Mouse (Mus musculus): ENCODE results near the gene Tspan17. TPM values are rescaled to one million over a fixed set of nuclear protein-coding genes. Genes with fewer than 3 reads are reported as not detected.

Gene Tspan17
- 5.2 and 5.7 TPM in 2 replicates for polyA plus RNA-seq (2015; fragmentation: Nextera tagmentation; extraction: Ambion mirVana)

DNA sequence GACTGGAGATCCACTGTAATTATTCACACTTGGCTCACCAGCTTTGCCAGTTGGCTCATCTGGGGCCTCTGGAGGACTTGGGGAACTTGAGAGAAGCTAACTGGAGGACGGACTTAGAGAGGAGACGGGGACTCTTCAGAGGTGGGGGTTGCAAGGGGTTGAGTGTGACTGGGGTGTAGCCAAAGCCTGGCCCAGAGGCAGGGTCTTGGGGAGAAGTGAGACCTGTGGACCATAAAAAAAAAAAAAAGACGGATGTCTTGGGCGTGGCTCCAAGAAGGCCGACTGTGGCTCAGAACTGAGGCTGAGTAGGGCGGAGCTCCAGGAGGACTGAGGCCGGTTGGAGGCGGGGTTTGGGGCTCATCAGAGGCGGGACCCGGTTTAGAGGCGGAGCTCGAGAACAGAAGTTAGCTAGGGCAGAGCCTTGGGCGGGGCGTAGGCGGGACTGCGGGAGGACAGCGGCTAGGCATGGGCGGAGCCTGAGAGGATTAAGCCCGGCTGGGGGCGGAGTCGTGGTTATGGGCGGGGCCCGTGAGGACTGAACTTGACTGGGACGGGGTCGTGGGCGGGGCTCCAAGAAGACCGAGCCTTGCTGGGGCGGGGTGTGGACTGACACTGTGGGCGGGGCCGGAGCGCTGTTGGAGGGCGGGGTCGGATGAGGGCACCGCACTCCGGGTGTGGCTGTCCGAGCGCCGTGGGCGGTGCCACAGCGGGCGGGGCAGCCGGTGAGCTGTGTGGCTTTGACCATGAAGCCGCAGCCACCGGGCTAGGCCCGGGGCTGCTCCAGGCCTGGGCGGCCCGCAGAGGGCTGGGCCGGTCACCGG lies at the start of gene Tspan17:
Tspan17 (plus strand) TSS at position 638 of the 821 bp plus-strand sequence.
- Histone ChIP-seq H3K4me3 (ENCODE audit: low read length) (peak within 1 kb of the TSS; percentile 70), H3K36me3 (ENCODE audit: control insufficient read depth, insufficient read depth) (no peaks in the 10 kb centered on the region), H3K4me1 (ENCODE audit: control insufficient read depth, insufficient read depth, low read length) (peaks cover 5% of the 10 kb centered on the region; the same call in 1 of the 2 replicates), H3K9ac (ENCODE audit: low read length) (peak within 1 kb of the TSS; percentile 68), H3K4me2 (ENCODE audit: low read depth, low read length) (peak within 1 kb of the TSS; percentile 97), H3K9me3 (replicated peaks; ENCODE audit: control insufficient read depth, low read length) (no peaks in the 10 kb centered on the region), H3K27ac (ENCODE audit: low read length) (no peak within 1 kb of the TSS), H3K27me3 (ENCODE audit: control insufficient read depth, insufficient read depth, low read length) (peaks cover 22% of the 10 kb centered on the region)
- WGBS = 2% methylated on average over 43 of the region's 49 CpGs
- ATAC-seq (replicated peaks; ENCODE audit: extremely low read depth, insufficient read depth, low FRiP score) = peak; percentile 84

DNA sequence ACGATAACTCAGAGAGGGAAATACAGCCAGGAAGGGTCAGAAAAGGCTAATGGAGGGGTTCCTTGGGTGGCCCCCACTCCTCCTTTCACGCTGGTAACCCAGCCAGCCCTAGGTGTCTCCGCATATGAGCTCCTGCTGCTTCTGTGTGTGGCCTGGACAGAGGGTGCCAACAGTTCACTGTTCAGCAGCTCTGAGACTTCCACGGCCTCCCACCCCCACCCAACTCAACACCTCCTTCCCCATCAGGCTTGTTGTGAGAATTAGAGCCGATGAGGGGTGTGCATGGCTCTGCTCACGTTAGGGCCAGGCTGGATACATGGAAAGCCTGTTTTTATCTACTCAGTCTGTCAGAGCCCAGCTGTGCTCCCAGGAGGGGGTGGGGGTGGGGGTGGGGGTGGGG lies 43.1 kb upstream of the Tspan17 start:
- H3K4me1 ChIP-seq (ENCODE audit: control insufficient read depth, insufficient read depth, low read length) = peaks cover 5% of the 10 kb centered on the region
- H3K4me3 ChIP-seq (ENCODE audit: low read length) = no peak overlapping the region
- no peak for ATAC-seq (replicated peaks; ENCODE audit: extremely low read depth, insufficient read depth, low FRiP score)
- no peaks in the 10 kb centered on the region for H3K9me3 ChIP-seq (replicated peaks; ENCODE audit: control insufficient read depth, low read length)
- no peaks in the 10 kb centered on the region for H3K36me3 ChIP-seq (ENCODE audit: control insufficient read depth, insufficient read depth)
- no peak overlapping the region for H3K27ac ChIP-seq (ENCODE audit: low read length)
- peaks cover 52% of the 10 kb centered on the region for H3K27me3 ChIP-seq (ENCODE audit: control insufficient read depth, insufficient read depth, low read length)
- H3K4me2 ChIP-seq (ENCODE audit: low read depth, low read length) = no peak overlapping the region
- 21% methylated on average over 6 of the region's 6 CpGs for WGBS
- H3K9ac ChIP-seq (ENCODE audit: low read length) = no peak overlapping the region

DNA sequence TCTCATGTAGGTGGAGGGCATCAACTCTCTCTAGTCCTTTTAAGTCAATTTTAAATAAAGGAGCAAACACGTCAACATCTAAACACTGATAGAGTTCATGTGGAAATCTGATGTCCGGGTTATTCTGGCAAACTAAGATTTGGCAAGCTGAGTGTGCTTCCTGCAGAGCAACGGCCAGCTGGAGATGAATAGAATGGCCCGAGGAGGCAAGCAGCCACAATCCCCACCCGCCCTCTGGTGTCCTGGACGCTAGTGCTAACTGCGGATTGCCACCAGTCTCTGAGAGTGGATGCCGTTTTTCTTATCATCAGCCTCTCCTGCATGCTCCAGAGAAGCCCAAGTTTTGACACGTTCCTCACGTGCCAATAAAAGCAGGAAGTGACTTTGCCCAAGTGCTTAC lies 42.3 kb upstream of the Tspan17 start:
- H3K9ac ChIP-seq (ENCODE audit: low read length) = no peak overlapping the region
- H3K36me3 ChIP-seq (ENCODE audit: control insufficient read depth, insufficient read depth) = no peaks in the 10 kb centered on the region
- no peak overlapping the region for H3K27ac ChIP-seq (ENCODE audit: low read length)
- H3K4me2 ChIP-seq (ENCODE audit: low read depth, low read length) = no peak overlapping the region
- peaks cover 55% of the 10 kb centered on the region for H3K27me3 ChIP-seq (ENCODE audit: control insufficient read depth, insufficient read depth, low read length)
- H3K4me1 ChIP-seq (ENCODE audit: control insufficient read depth, insufficient read depth, low read length) = peaks cover 5% of the 10 kb centered on the region
- no peaks in the 10 kb centered on the region for H3K9me3 ChIP-seq (replicated peaks; ENCODE audit: control insufficient read depth, low read length)
- WGBS = 28% methylated on average over 10 of the region's 10 CpGs
- no peak overlapping the region for H3K4me3 ChIP-seq (ENCODE audit: low read length)
- ATAC-seq (replicated peaks; ENCODE audit: extremely low read depth, insufficient read depth, low FRiP score) = no peak

DNA sequence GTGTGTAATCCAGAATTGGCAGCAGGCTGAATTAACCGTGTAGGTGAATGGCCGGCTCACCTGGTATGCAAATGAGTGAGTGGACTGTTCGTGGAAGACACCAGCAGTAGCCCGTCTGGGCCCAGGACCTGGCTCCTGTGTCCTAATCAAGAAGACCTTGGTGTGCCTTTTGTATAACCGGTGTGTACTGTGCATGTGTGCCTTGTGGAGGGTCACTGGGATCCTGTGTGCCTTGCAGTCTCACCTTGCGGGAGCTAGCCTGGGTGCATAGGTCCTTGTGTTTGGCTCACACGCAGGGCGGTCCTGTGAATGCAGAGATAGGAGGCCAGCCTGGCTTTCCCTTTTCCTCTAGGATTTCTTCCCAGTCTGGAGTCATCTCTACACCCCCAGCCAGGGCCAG lies 41.0 kb upstream of the Tspan17 start:
- H3K27me3 ChIP-seq (ENCODE audit: control insufficient read depth, insufficient read depth, low read length) = peaks cover 58% of the 10 kb centered on the region

DNA sequence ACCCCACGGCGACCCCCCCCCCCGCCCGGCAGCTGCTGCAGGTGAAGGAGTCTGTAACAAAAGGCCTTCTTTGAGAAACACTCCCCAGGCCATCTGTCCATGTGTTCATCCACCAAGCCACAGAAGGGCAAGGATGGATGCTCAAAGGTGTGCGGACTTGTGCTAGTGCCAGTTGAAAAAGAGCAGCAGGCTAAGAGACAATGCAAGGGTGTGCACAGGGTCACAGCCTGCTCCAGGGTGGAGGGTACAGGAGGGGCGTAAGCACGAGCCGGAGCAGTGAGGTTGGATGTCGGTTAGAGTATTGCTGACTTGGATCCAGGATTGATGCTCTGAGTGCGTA lies 40.5 kb upstream of the Tspan17 start:
- 51% methylated on average over 10 of the region's 10 CpGs for WGBS
- peaks cover 58% of the 10 kb centered on the region for H3K27me3 ChIP-seq (ENCODE audit: control insufficient read depth, insufficient read depth, low read length)
- no peak overlapping the region for H3K4me3 ChIP-seq (ENCODE audit: low read length)
- H3K36me3 ChIP-seq (ENCODE audit: control insufficient read depth, insufficient read depth) = no peaks in the 10 kb centered on the region
- no peaks in the 10 kb centered on the region for H3K9me3 ChIP-seq (replicated peaks; ENCODE audit: control insufficient read depth, low read length)
- H3K9ac ChIP-seq (ENCODE audit: low read length) = no peak overlapping the region
- no peak overlapping the region for H3K4me2 ChIP-seq (ENCODE audit: low read depth, low read length)
- peaks cover 5% of the 10 kb centered on the region for H3K4me1 ChIP-seq (ENCODE audit: control insufficient read depth, insufficient read depth, low read length)
- ATAC-seq (replicated peaks; ENCODE audit: extremely low read depth, insufficient read depth, low FRiP score) = no peak
- no peak overlapping the region for H3K27ac ChIP-seq (ENCODE audit: low read length)

More for the DNA sequence above, 41.0 kb upstream of the Tspan17 start:
- Histone ChIP-seq H3K4me1 (ENCODE audit: control insufficient read depth, insufficient read depth, low read length) (peaks cover 5% of the 10 kb centered on the region), H3K9me3 (replicated peaks; ENCODE audit: control insufficient read depth, low read length) (no peaks in the 10 kb centered on the region), H3K36me3 (ENCODE audit: control insufficient read depth, insufficient read depth) (no peaks in the 10 kb centered on the region), H3K27ac (ENCODE audit: low read length) (no peak overlapping the region), H3K4me3 (ENCODE audit: low read length) (no peak overlapping the region), H3K4me2 (ENCODE audit: low read depth, low read length) (no peak overlapping the region), H3K9ac (ENCODE audit: low read length) (no peak overlapping the region)
- no peak for ATAC-seq (replicated peaks; ENCODE audit: extremely low read depth, insufficient read depth, low FRiP score)
- WGBS = 81% methylated on average over 8 of the region's 8 CpGs

DNA sequence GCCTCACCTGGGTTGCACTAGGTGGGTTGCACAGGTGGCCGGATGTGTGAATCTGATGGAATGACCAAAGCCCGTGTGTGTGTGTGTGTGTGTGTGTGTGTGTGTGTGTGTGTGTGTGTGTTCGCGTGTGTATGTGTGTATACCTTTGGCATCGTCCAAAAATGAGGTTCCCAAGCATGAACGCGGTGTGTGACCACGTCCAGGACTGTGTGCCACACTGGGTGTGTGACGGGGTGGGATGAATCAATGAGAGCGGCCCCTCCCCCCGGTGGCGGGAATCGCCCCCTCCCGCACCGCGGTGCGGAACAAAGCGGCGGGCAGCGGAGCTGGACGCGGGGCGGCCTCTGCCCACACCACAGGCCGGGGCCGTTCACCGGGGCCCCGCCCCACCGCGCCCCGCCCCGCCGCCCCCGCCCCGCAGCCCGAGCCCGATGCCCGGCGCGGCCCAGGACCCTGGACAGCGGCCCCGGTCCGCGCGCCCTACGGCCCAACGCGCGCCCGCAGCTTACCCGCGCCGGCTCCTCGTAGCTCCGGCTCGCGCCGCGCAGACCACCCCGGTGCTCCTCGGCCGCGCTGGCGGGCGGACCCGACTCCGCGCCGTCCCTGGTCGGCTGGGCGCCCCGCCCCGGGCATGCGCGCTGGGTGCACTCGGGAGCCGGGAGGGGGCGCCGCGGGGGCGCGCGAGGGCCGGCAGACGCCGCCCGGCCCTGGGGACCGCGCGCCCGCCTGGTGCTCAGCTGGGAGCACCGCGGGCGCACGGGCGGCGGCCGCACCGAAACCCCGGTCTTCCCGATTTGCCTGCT lies 39.9 kb upstream of the Tspan17 start:
- H3K4me2 ChIP-seq (ENCODE audit: low read depth, low read length) = peak overlapping the region; percentile 84
- ATAC-seq (replicated peaks; ENCODE audit: extremely low read depth, insufficient read depth, low FRiP score) = peak; percentile 68
- no peaks in the 10 kb centered on the region for H3K36me3 ChIP-seq (ENCODE audit: control insufficient read depth, insufficient read depth)
- no peak overlapping the region for H3K27ac ChIP-seq (ENCODE audit: low read length)
- H3K9ac ChIP-seq (ENCODE audit: low read length) = no peak overlapping the region
- peaks cover 5% of the 10 kb centered on the region for H3K4me1 ChIP-seq (ENCODE audit: control insufficient read depth, insufficient read depth, low read length)
- peak overlapping the region; percentile 56 for H3K4me3 ChIP-seq (ENCODE audit: low read length)
- H3K9me3 ChIP-seq (replicated peaks; ENCODE audit: control insufficient read depth, low read length) = no peaks in the 10 kb centered on the region
- 3% methylated on average over 69 of the region's 100 CpGs for WGBS
- peaks cover 55% of the 10 kb centered on the region for H3K27me3 ChIP-seq (ENCODE audit: control insufficient read depth, insufficient read depth, low read length)

DNA sequence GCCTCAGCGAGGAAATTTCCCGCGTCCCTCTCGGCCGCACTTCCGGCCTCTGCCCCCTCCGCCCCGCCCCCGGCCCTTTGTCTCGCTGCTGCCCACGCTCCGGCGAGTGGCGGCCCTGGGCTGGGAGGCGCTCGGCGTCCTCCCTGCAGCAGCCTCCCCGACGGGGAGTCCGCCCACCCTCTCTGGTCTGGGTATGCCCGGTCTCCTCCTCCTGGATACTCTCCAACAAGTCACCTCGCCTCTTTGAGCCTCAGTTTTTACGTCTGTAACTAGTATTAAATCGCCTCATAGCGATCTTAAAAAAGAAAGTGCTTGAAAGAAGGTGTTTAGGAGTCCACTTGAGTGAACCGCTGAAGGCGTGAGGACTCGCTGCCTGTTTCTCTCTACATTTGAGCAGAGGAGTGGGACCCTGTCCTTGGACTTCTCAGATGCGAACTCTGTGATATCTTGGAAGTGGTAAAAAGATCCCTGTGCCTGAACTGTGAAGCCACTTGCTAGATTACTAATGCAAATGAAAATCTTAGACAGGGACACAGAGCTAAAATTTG lies 39.2 kb upstream of the Tspan17 start, which contains the start of gene Gprin1:
Gprin1 (minus strand) TSS at position 11 of the 548 bp plus-strand sequence.
- Histone ChIP-seq H3K27ac (ENCODE audit: low read length) (no peak within 1 kb of the TSS), H3K36me3 (ENCODE audit: control insufficient read depth, insufficient read depth) (no peaks in the 10 kb centered on the region), H3K9me3 (replicated peaks; ENCODE audit: control insufficient read depth, low read length) (no peaks in the 10 kb centered on the region), H3K4me2 (ENCODE audit: low read depth, low read length) (peak within 1 kb of the TSS; percentile 84), H3K4me1 (ENCODE audit: control insufficient read depth, insufficient read depth, low read length) (peaks cover 5% of the 10 kb centered on the region), H3K4me3 (ENCODE audit: low read length) (peak within 1 kb of the TSS; percentile 56), H3K27me3 (ENCODE audit: control insufficient read depth, insufficient read depth, low read length) (peaks cover 58% of the 10 kb centered on the region), H3K9ac (ENCODE audit: low read length) (no peak within 1 kb of the TSS)
- ATAC-seq (replicated peaks; ENCODE audit: extremely low read depth, insufficient read depth, low FRiP score) = peak; percentile 41; the same call in 1 of the 2 replicates
- WGBS = 2% methylated on average over 23 of the region's 29 CpGs

DNA sequence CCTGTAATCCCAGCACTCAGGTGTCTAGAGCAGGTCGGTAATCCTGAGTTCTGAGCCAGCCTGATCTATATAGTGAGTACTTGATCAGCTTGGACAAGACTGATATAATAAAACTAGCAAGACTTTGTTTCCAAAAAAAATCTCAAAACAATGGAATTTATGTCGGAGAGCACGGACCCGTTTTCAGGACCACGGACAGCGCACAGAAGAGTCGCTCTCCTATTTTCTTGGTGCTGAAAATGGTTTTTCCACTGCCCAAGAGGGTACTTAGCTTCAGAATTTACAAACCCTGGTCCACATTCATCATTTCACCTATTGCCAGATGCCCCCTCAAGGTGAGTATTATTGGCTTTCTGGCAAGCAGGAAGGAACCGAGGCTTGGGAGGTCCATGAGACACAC lies 38.5 kb upstream of the Tspan17 start:
- Histone ChIP-seq H3K4me2 (ENCODE audit: low read depth, low read length) (no peak overlapping the region), H3K4me1 (ENCODE audit: control insufficient read depth, insufficient read depth, low read length) (peaks cover 5% of the 10 kb centered on the region), H3K36me3 (ENCODE audit: control insufficient read depth, insufficient read depth) (no peaks in the 10 kb centered on the region), H3K27ac (ENCODE audit: low read length) (no peak overlapping the region), H3K9ac (ENCODE audit: low read length) (no peak overlapping the region), H3K27me3 (ENCODE audit: control insufficient read depth, insufficient read depth, low read length) (peaks cover 64% of the 10 kb centered on the region), H3K9me3 (replicated peaks; ENCODE audit: control insufficient read depth, low read length) (no peaks in the 10 kb centered on the region), H3K4me3 (ENCODE audit: low read length) (no peak overlapping the region)
- ATAC-seq (replicated peaks; ENCODE audit: extremely low read depth, insufficient read depth, low FRiP score) = no peak
- 3% methylated on average over 8 of the region's 8 CpGs for WGBS

Data from heart, embryonic 16.5 days (tissue).